Mouse (Mus musculus): ENCODE measurements around the gene Ppp1r2.
"Not testable (repeated sequence)": the region's sequence is repeated elsewhere in the genome, so short reads cannot be mapped to it uniquely, and the experiment has no call there.

Ppp1r2 gene

GRCm38 (mm10) chr16:31274674-31275460 lies at the start of gene Ppp1r2:
Gene Ppp1r2, minus strand, starts transcription at chr16:31275277.
- DNase-seq (ENCODE audit: low spot score), result peak; percentile 81

GRCm38 (mm10) chr16:31321501-31321900 lies 46.4 kb upstream of the Ppp1r2 start:
- DNase-seq (ENCODE audit: low spot score), result no peak

- DNase-seq (ENCODE audit: low spot score), result no peak
Observed at GRCm38 (mm10) chr16:31320954-31321353, 45.9 kb upstream of the Ppp1r2 start.

- DNase-seq (ENCODE audit: low spot score), result not testable (repeated sequence)
Observed at GRCm38 (mm10) chr16:31319723-31320122, 44.6 kb upstream of the Ppp1r2 start.

GRCm38 (mm10) chr16:31319316-31319715 lies 44.2 kb upstream of the Ppp1r2 start:
- DNase-seq (ENCODE audit: low spot score), result no peak

- no peak for DNase-seq (ENCODE audit: low spot score)
Observed at GRCm38 (mm10) chr16:31318418-31318817, 43.3 kb upstream of the Ppp1r2 start.

GRCm38 (mm10) chr16:31316246-31317143 lies 41.4 kb upstream of the Ppp1r2 start:
- not testable (repeated sequence) for DNase-seq (ENCODE audit: low spot score)

- DNase-seq (ENCODE audit: low spot score), result no peak
Observed at GRCm38 (mm10) chr16:31315294-31315693, 40.2 kb upstream of the Ppp1r2 start.

- peak; percentile 33 for DNase-seq (ENCODE audit: low spot score)
Observed at GRCm38 (mm10) chr16:31314497-31315233, 39.6 kb upstream of the Ppp1r2 start, which contains the start of gene Apod. Gene Apod, minus strand, starts transcription at chr16:31314808.

- DNase-seq (ENCODE audit: low spot score), result no peak
Observed at GRCm38 (mm10) chr16:31313611-31314010, 38.5 kb upstream of the Ppp1r2 start.

- DNase-seq (ENCODE audit: low spot score), result peak; percentile 57
Observed at GRCm38 (mm10) chr16:31312296-31312695, 37.2 kb upstream of the Ppp1r2 start.

- no peak for DNase-seq (ENCODE audit: low spot score)
Observed at GRCm38 (mm10) chr16:31305199-31305919, 30.3 kb upstream of the Ppp1r2 start.

- no peak for DNase-seq (ENCODE audit: low spot score)
Observed at GRCm38 (mm10) chr16:31303276-31303675, 28.2 kb upstream of the Ppp1r2 start.

GRCm38 (mm10) chr16:31300883-31301532 lies 25.9 kb upstream of the Ppp1r2 start:
- DNase-seq (ENCODE audit: low spot score), result no peak

GRCm38 (mm10) chr16:31300467-31300866 lies 25.4 kb upstream of the Ppp1r2 start:
- DNase-seq (ENCODE audit: low spot score), result no peak

- no peak for DNase-seq (ENCODE audit: low spot score)
Observed at GRCm38 (mm10) chr16:31299960-31300353, 24.9 kb upstream of the Ppp1r2 start.

GRCm38 (mm10) chr16:31299164-31299959 lies 24.3 kb upstream of the Ppp1r2 start:
- no peak for DNase-seq (ENCODE audit: low spot score)

- no peak for DNase-seq (ENCODE audit: low spot score)
Observed at GRCm38 (mm10) chr16:31297113-31297512, 22.0 kb upstream of the Ppp1r2 start.

GRCm38 (mm10) chr16:31293761-31294160 lies 18.7 kb upstream of the Ppp1r2 start:
- DNase-seq (ENCODE audit: low spot score), result no peak

GRCm38 (mm10) chr16:31290751-31291365 lies 15.8 kb upstream of the Ppp1r2 start:
- DNase-seq (ENCODE audit: low spot score), result no peak
